Mouse (Mus musculus): ENCODE data around the gene Crip3. TPM values are rescaled to one million over a fixed set of nuclear protein-coding genes. Genes with fewer than 3 reads are reported as not detected.

Gene Crip3
- total RNA-seq (2015; ENCODE audit: low replicate concordance): not detected in 2 replicates
- total RNA-seq (2017; ENCODE audit: low replicate concordance): not detected in 2 replicates

GRCm38 (mm10) chr17:46428761-46429414 lies at the start of gene Crip3:
Gene Crip3, plus strand, starts transcription at chr17:46428926.
- no peak for ATAC-seq (replicated peaks; ENCODE audit: low FRiP score, poor library complexity, severe bottlenecking)

- peak; percentile 95 for ATAC-seq (replicated peaks; ENCODE audit: low FRiP score, poor library complexity, severe bottlenecking)
Measured at GRCm38 (mm10) chr17:46383294-46384060, 45.2 kb upstream of the Crip3 start, which contains the start of gene Zfp318. Gene Zfp318, plus strand, starts transcription at chr17:46383731.

DNA sequence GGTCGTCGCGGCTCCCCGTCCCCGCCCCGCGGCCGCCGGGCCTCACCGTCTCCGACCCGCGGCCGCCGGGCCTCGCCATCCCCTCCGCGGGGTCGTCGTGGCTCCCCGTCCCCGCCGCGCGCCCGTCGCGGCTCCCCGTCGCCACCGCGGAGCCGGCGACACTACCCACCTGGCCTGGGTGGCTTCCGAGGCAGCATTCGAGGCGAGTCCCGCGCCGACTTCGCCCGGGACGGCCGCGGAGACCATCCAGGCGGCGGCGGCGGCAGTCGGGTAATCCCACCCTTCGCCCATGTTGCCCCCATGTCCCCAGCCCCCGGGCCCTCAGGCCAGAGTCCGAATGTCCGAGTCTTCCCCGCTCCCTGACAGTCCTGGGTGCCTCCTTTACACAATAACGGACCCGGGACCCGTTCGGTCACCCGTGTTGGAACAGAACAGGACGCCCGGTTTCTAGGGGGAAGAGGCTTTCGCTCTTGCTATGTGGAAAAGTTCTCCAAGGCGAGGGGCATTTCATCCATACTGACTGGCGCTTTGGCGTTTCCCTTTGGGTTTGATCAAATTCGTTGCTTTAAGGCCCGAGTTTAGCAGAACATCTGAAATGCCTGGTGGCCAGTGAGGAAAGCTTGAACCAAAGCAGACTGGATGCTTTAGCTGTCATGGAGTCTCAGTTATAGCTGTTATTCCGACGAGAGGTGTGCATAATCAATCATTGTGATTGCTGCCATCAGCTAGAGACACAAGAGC lies 44.5 kb upstream of the Crip3 start:
- no peak for ATAC-seq (replicated peaks; ENCODE audit: low FRiP score, poor library complexity, severe bottlenecking)

DNA sequence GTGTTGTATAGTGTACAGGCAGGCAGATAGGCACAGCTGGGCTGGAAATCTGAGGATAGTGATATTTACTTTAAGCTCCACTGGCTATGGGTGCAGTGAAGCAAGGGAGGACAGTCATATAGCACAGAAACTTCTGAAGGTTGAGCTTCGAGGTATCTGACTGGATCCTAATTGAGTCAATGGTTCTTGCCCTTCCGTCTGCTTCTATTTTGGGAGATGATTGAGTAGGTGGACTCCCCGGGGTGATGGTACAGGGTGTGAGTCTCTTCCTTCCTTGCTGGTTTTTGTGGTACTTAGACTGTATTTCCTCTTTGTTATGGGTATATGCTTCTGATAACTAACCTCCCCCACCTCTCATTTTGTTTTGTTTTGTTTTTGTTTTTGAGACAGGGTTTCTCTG lies 40.5 kb upstream of the Crip3 start:
- no peak for ATAC-seq (replicated peaks; ENCODE audit: low FRiP score, poor library complexity, severe bottlenecking)

- ATAC-seq (replicated peaks; ENCODE audit: low FRiP score, poor library complexity, severe bottlenecking): no peak
Measured at GRCm38 (mm10) chr17:46393012-46393411, 35.7 kb upstream of the Crip3 start.

GRCm38 (mm10) chr17:46394631-46395030 lies 34.1 kb upstream of the Crip3 start:
- ATAC-seq (replicated peaks; ENCODE audit: low FRiP score, poor library complexity, severe bottlenecking): no peak

DNA sequence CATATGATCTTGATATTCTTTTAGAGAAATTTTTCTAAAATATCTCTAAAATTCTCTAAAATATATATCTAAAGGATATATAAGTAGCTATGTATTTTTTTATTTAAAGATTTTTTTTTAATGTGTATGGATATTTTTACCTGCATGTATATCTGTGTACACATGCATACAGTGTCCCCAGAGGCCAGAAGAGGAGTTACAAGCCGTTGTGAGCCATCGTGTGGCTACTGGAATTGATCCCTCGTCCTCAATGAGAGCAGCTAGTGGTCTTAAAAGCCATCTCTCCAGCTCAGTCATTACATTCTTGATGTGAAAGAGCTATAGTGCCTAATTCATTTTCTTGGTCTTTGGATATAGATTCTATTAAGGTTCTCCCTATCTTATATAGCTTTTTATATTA lies 20.2 kb upstream of the Crip3 start:
- ATAC-seq (replicated peaks; ENCODE audit: low FRiP score, poor library complexity, severe bottlenecking): no peak

DNA sequence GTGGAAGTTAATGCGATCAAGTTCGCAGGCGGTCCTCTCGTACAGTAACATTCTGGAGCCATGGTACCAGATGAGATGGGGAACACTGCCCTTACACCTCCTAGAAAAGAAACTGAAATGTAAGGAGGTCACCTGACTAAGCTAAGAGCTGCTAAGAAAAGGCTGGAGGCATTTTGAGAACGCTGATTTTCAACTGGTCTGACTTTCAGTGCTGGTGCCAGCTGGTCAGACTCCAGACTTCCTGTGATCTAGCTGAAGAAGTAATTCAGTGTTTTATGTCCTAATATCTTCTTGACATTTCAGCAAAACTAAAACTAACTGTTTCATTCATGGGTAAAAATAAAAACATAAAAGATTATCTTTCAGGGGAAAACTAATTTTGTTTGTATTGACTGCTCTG lies 10.1 kb upstream of the Crip3 start:
- ATAC-seq (replicated peaks; ENCODE audit: low FRiP score, poor library complexity, severe bottlenecking): no peak

DNA sequence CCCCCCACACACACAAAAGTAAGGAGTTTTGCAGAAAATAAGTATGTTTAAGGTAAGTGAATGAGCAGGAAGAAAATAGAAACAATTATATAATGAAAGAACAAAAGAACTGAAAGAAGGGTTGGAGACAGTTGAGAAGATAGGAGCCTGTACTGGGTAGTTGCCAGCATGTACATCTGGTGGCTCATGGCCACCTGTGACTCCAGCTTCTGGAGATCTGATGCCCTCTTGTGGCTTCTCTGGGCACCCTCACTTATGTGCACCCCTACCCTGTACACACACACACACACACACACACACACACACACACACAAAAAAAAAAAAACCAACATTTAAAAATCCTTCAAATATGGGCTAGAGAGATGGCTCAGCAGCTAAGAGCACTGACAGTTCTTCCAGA lies 9.0 kb upstream of the Crip3 start:
- ATAC-seq (replicated peaks; ENCODE audit: low FRiP score, poor library complexity, severe bottlenecking): no peak

GRCm38 (mm10) chr17:46426496-46426895 lies 2.2 kb upstream of the Crip3 start:
- no peak for ATAC-seq (replicated peaks; ENCODE audit: low FRiP score, poor library complexity, severe bottlenecking)

DNA sequence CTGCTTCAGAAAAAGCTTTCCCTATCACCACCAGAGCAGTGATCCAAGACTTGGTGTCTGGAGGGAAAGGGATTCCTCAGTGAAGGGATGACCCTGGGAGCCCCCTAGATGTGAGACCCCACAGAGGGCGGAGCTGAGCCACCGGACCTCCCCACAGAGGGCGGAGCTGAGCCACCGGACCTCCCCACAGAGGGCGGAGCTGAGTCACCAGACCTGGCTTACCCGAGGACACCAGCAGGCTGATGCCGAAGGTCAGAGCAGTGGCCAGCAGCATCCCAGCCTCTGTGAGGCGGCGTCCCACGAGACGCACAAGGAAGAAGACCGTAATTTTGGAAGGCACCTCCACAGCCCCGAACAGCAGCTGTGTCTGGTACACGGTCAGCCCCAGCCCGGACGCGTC lies 4.9 kb downstream of the Crip3 start:
- ATAC-seq (replicated peaks; ENCODE audit: low FRiP score, poor library complexity, severe bottlenecking): no peak

DNA sequence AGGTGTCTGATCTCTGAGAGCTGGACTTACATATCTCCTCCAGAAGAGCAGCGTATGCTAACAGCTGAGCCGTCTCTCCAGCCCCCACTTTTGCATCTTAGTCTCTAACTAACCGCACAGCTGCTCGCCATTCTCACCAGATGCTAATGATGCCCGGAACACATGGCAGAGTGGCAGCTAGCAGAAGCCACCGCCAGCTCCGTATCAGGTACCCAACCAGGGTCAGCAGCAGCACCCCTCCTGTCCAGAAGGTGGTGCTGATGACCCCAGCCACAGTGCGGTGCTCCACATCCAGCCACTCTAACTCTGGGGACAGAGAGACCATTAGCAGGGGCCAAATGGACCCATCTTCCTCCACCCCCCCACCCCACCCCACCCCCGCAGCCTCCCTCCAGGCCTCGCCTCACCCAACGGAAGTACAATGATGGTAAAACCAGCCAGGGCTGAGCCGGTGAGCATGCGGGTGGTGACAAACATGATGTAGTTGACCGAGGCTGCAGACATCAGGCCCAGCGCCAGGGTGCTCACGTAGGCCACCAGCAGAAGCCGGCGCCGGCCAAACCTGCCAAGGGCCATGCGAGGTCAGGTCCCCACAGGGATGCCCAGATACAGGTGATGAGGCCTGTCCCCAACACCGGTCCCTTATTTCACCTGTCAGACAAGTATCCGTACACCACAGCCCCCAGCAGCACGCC lies 8.1 kb downstream of the Crip3 start:
- ATAC-seq (replicated peaks; ENCODE audit: low FRiP score, poor library complexity, severe bottlenecking): 0 out of 2 replicates have a peak, but pooled peaks have one; percentile 14

- ATAC-seq (replicated peaks; ENCODE audit: low FRiP score, poor library complexity, severe bottlenecking): no peak
Measured at GRCm38 (mm10) chr17:46438298-46438873, 9.7 kb downstream of the Crip3 start, which contains the start of gene Slc22a7. Gene Slc22a7, minus strand, starts transcription at chr17:46438457.

DNA sequence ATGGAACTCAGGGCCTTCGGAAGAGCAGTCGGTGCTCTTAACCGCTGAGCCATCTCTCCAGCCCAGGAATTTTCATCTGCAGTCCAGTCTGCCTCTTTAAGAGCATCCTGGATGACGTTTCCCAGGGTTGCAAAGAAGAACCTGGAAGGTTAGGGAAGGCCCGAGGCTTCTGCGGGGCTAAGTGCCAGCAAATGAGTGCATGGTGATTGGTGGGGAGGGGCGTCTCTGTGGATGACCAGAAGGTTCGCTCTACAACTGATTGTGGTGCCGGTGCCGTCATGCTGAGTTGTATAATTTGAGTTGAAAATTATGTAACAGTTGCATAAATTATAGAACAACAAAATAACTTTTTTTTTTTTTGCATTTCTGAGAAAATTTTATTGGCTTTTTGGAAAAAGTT lies 10.4 kb downstream of the Crip3 start:
- no peak for ATAC-seq (replicated peaks; ENCODE audit: low FRiP score, poor library complexity, severe bottlenecking)

- no peak for ATAC-seq (replicated peaks; ENCODE audit: low FRiP score, poor library complexity, severe bottlenecking)
Measured at GRCm38 (mm10) chr17:46444839-46445579, 16.3 kb downstream of the Crip3 start.

GRCm38 (mm10) chr17:46446264-46446663 lies 17.5 kb downstream of the Crip3 start:
- ATAC-seq (replicated peaks; ENCODE audit: low FRiP score, poor library complexity, severe bottlenecking): no peak

- no peak for ATAC-seq (replicated peaks; ENCODE audit: low FRiP score, poor library complexity, severe bottlenecking)
Measured at GRCm38 (mm10) chr17:46452683-46453082, 24.0 kb downstream of the Crip3 start.

GRCm38 (mm10) chr17:46453302-46453948 lies 24.7 kb downstream of the Crip3 start:
- ATAC-seq (replicated peaks; ENCODE audit: low FRiP score, poor library complexity, severe bottlenecking): no peak
